Mouse (Mus musculus): ENCODE data around the gene Grhl1.
"Not testable (repeated sequence)": the region's sequence is repeated elsewhere in the genome, so short reads cannot be mapped to it uniquely, and the experiment has no call there.

The Grhl1 gene

DNA sequence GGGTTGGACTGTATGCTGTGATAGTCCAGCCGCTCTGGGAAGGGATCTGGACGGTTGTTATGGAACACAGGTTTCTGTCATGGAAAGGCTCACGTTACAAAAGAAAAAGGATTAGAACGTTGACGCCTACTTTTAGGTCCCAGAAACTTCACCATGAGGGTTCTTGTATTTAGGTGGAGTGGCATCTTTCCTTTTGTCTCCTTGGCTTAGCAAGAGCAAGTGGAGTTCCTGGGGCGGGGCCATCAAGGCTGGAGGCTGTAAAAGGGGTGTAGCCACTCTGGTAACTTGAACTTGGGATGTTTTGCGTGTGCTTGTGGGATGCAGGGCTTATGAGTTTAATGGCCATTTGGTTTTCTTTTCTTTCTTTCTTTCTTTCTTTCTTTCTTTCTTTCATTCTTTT, 18.3 kb downstream of the Grhl1 start:
- DNase-seq (ENCODE audit: low spot score), result no peak

DNA sequence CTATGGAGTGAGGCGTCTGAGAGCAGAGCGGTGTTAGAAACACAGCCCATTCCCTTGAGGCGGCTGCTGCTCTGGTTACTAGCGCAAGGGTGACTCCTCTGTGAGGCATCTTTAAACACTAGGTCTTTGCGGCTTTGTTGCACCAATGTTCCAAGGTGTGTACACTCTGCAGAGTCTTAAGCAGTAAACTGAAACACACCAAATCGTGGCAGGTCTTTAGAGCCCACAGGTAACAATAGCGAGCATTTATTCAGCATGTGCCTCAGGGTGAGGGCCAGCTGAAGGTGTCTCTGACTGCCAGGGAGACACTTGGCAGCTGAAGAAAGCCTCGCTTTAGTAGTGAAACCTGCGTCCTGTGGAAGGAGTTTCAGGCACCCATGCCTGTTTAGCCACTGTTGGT, 20.0 kb downstream of the Grhl1 start:
- DNase-seq (ENCODE audit: low spot score), result no peak

DNA sequence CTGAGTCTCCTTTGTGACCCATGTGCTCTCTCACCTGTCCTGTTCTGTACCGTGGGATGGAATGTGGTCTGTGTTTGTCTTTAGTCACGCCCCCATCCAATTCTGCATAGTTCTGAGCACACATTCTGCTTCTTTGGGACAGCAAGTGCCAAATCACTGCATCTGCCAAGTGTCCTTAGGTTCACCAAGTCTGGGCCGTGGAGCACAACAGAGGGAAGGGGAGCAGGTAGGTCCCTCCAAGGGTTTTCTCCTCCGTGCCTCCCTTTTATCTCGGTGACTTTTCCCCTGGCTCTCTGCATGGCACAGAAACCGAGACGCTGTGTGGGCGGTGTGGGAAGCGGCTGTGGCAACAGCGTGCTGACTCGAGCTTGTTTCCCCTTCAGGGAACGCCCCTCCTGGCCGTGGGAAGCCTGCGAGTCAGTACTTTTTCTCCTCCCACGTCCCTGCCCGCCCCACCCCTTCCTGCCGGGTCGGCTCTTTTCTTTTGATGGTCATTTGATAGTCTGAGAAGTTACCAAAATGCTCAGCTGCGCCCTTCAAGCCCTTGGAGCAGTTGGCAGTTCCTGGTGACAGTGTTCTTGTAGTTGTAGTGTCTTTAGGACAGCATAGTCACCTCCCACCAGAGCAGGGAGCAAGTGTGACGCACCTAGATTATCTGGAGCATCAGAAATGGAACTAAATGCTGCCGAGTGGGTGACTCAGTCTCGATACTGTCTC, 21.0 kb downstream of the Grhl1 start:
- DNase-seq (ENCODE audit: low spot score), result peak; percentile 77

DNA sequence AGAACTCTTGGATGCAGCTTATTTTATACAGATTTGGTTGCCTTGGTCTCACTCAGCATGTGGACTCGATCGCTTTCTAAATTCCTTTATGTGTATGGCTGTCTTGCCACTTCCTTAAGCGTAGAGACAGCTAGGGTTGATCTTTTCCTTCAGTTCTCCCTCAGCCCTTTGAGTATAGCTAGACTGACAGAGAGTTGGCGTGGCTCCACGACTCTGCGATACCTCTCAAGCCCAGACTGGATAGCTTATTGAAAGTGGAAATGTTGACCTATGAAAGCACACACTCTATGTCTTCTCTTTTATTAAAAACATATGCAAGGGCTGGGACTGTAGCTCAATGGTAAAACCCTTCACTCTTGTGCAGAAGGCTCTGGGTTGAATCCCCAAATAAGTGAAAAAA, 25.3 kb downstream of the Grhl1 start:
- DNase-seq (ENCODE audit: low spot score), result no peak

DNA sequence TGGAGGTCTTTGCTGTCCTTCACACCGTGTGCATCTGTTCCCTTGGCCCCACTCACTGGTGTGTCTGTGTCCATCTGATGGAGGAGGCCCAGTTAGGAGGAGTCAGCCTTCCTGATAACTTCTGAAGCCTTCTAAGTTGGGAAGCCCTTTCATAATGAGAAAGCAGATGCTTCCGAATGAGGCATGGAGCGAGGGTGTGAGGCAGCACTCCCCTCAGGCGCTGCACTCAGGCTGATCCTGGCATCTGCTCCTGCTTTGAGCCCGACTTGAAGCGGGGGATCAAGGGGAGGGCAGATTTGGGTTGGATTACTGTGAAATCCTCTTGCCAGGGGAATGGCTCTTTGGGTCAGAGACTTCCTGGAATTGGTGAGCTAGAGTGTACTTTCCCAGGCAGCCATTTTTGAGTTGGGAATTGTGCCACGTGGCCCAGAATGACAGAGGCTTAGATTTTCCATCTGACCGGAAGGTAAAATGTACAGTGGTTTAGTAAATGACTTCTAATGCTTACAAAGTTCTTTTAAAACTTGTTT, 27.3 kb downstream of the Grhl1 start:
- no peak for DNase-seq (ENCODE audit: low spot score)

- no peak for DNase-seq (ENCODE audit: low spot score)
Observed at GRCm38 (mm10) chr12:24600074-24600473, 28.0 kb downstream of the Grhl1 start.

DNA sequence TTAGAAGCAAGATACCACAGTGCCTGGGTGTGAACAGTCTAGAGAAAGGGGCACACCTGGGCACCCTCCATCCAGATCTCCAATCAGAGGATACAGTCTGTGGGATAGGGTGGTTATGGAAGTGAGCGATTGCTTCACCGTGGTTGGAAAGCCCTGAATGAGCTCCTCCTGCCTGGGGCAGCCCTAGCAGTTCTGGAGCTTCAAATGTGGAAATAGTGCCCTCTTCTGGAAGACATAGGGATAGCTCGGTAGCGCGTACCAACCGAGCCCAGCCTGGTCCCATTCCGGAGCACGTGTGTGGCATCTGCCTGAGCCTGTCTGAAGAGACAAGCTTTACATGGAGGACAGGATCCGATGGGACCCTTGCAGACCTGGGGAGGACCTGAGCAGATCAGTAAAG, 28.7 kb downstream of the Grhl1 start:
- peak; percentile 48 for DNase-seq (ENCODE audit: low spot score)

DNA sequence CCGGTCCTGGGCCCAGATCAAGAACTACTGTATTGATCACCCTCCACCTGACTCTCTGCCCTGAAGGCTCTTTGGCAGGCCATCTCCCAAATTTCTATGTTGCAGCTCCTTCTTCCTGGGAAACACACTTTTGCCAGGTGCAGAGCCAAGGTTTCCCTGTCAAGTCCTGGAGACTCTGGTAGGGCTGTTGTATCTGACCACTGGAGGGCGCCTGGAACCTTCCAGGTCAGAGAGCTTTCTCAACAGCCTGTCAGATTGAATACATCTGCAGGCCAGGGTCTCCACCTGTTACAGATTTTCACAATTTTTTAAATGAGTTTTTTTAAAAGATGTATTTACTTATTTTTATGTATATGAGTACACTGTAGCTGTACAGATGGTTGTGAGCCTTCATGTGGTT, 31.2 kb downstream of the Grhl1 start:
- peak; percentile 29 for DNase-seq (ENCODE audit: low spot score)

- no peak for DNase-seq (ENCODE audit: low spot score)
Observed at GRCm38 (mm10) chr12:24606166-24606565, 34.1 kb downstream of the Grhl1 start.

DNA sequence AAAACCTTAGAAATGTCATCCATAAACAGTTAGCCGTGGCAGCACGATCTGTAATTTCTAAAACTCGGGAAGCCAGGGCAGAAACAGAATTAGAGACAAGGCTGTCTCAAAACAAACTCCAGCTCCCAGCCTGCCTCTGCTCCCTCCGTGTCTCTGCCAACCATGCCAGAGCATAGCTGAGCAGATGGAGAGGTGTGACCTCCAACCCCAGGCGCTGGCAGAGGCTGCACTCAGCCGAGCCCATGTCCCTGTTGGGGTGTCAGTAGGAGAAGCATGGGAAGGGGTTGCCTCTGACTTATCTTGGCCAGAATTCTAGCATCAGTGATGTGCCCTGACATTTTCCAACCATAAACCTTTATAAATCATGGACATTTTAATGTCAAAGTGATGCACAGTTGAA, 40.5 kb downstream of the Grhl1 start:
- DNase-seq (ENCODE audit: low spot score), result no peak

DNA sequence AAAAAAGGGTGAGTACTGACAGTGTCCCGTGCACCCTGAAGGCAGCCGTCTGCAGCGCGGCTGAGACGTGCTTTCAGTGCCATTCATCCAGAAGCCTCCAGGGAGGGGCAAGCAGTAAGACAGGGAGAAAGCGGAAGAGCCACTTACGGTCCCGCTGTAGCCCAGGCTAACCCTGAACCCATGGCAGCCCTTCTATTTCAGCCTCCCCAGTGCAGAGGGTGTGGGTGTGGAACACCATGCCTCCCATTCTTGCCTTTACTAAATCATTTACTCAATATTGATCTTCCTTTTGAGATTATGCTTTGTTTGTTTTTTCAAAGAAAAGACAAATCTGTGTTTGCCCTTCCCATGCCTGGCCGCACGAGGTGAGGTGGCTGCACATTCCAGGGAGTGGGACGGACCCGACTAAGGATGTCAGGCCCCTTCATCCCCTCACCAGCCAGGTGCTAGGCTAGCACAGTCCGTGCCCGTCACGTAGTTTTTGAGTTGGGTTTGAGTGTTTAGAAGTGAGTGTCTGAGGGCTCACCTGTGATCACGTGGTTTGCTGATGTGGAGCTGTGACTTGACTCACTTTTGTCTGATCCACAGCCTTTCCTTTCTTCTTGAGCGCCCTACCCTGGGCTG, 42.5 kb downstream of the Grhl1 start:
- DNase-seq (ENCODE audit: low spot score), result no peak

- no peak for DNase-seq (ENCODE audit: low spot score)
Observed at GRCm38 (mm10) chr12:24615140-24615539, 43.1 kb downstream of the Grhl1 start.

DNA sequence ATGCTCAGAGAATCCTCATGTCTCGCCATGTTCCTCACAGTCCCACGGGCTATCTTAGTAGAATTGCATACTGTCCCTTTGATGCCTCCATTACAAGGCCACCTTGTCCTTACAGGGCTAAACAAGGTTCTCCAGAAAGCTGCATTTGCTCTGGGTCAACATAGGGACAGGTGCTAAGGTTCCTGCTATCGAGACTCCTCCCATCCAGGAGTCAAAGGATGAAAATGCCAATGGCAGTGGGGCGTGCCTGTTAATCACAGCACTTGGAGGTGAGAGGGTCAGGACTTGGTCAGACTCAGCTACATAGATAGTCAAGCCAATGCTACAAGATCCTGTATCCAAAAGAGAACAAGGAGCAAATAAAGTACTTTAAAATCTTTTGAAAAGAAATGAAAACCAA, 47.4 kb downstream of the Grhl1 start:
- DNase-seq (ENCODE audit: low spot score), result no peak

DNA sequence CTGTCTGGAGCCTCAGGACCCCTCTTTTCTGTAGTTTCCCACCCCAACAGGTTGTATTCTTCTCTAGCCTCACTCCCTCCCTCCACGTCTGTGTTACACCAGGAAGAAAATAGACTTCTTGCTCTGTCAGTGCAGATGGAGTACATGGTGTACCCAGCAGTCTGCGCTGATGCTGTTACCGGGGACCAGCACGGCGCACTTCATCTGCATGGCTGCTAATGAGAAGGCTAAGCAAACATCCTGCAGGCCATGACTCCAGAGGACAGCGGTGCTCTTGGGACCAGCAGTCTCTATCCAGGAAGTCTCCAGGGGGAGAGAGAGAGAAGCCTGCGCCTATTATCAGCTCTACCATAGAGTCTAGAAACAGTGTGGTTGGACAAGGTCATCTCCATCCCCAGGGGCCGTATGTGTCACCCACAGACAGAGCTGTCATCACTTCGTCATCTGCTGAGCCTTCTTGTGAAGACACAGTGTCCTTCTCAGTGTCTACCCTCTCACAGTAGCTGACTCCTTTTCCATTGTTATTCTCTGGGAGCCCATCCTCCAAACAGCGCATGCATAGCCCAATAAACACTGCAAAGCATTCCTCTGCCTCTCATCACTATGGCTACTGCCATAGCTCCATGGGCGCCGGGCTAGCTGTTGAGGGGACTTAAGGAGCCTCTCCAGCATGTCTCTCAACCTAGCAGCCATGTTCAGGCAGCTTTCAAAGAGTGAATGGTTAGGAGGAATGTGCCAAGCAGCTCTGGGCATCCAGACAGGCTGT, 51.6 kb downstream of the Grhl1 start:
- no peak for DNase-seq (ENCODE audit: low spot score)

DNA sequence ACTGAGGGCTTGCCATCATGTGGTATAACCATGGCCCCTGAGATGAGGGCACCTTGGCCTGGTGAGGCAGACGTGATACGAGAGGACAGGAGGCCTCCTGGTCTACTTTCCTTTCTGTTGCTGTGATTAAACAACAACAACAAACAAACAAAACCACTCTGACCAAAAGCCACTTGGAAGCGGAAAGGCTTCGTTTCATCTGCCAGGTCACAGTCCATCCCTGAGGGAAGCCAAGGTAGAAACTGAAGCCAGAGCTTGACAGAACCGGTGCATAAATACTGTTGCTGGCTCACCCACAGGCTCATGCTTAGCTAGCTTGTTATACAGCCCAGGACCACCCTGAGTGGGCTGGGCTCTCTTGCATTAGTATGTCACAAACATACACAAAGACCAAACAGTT, 54.3 kb downstream of the Grhl1 start:
- no peak for DNase-seq (ENCODE audit: low spot score)

GRCm38 (mm10) chr12:24627215-24627614, 55.1 kb downstream of the Grhl1 start:
- DNase-seq (ENCODE audit: low spot score), result no peak

GRCm38 (mm10) chr12:24630220-24630619, 58.1 kb downstream of the Grhl1 start:
- no peak for DNase-seq (ENCODE audit: low spot score)

- no peak for DNase-seq (ENCODE audit: low spot score)
Observed at GRCm38 (mm10) chr12:24632404-24632803, 60.3 kb downstream of the Grhl1 start.

DNA sequence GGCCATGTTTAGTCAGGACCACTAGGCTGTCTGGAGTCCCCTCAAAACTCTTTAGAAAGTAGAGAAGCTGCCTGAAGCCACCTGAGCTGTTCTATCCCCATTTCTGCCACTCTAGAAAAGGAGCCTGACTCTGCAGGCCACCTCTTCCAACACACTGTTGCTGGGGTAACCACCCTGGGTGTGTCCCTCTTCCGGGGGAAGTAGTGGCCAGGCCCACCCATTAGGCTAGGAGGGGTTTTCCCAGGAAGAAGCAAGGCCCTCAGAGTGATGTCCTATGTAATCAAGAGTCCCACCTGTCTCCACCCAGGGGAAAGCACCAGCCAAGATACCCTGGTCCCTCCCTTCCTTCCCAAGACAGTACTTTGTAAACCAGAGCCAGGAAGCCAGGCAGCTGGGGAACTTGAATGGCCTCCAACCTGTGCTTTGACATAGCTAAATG, 61.7 kb downstream of the Grhl1 start:
- no peak for DNase-seq (ENCODE audit: low spot score)

DNA sequence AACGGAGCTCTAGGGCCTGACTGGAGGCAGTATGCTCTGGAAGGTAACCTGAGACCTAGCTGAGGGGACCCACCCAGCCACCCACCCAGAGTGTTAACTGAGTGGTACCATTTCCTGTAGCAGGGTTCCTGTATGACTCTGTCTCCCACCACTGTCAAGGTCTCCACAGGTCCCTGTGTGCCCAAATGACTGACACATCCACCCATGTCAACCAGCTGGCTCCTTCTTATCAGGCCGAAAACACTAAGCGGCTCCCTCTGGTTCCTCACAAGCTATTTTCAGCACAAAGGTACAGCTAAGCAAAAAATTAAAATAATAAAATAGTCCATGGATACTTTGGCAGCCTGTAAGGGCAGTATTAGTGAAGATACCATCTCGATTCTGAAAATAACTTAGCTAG, 62.1 kb downstream of the Grhl1 start:
- DNase-seq (ENCODE audit: low spot score), result no peak

DNA sequence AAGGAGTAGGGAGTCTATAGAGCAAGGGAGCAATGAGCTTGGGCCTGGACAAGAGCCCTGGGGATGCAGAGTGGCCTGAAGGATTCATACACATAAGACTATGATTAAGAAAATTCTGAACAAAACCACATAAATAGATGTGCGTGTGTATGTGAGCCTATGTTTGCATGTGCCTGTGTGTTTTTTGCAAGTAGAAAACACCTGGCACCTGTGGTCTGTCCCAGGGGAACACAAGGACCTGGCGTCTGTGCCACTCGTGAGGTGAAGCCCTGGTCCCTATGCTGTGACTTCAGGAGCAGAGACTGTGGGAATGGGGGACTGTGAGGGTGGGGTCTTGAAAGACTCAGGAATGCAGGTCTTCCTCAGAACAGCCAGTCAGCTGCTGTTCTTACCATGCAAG, 62.6 kb downstream of the Grhl1 start:
- DNase-seq (ENCODE audit: low spot score), result no peak

- DNase-seq (ENCODE audit: low spot score), result not testable (repeated sequence)
Observed at GRCm38 (mm10) chr12:24638787-24639186, 66.7 kb downstream of the Grhl1 start.

DNA sequence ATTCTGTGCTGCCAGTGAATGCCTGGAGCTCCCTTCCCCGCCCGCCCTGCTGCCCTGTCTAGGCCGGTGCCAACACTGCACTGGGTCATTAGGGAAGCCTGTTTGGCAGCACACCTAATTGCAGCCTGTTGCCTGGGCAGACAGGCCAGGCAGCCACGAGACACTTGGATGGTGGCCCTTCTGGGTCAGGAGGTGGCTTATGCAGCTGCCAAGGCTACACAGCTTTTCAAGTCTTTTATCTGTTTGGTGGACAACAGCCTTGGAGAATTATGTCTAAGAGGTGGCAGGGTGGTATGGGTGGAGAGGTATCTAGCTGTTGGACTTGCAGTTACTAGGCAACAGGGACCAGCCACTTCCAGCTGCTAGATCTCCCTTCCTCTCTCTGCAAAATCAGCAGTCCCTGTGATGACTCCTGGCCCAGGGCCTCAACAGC, 70.3 kb downstream of the Grhl1 start:
- DNase-seq (ENCODE audit: low spot score), result peak; percentile 45

Data from testis, postnatal 14 days (tissue).